Mouse (Mus musculus) kidney, adult 2 months (tissue): Measurements from ENCODE around the gene Ctnna2. TPM values are rescaled to one million over a fixed set of nuclear protein-coding genes. Genes with fewer than 3 reads are reported as not detected.
A peak's percentile ranks its signal among the peaks of the same experiment; 100 is the strongest.

Source experiments
- DNase-seq: peaks from one replicate; pipeline ENCODE4 v3.0.0; 2021
- H3K27ac ChIP-seq: fragments of 200-500 bp; 2 replicates; pipeline ENCODE4 v1.5.1; 2012; ENCODE audit warnings: low read depth, low read length, control low read depth, inconsistent platforms; ENCODE audit not compliant: insufficient read depth
- H3K27me3 ChIP-seq: fragments of 200-500 bp; replicated peaks from 2 replicates; pipeline ENCODE4 v1.6.1; 2012; ENCODE audit warnings: mild to moderate bottlenecking, moderate library complexity, low read length, inconsistent platforms; ENCODE audit not compliant: control insufficient read depth, insufficient read depth
- H3K36me3 ChIP-seq: fragments of 200-500 bp; 2 replicates; pipeline ENCODE4 v1.6.1; 2012; ENCODE audit warnings: mild to moderate bottlenecking, moderate library complexity, low read length, inconsistent platforms; ENCODE audit not compliant: control insufficient read depth, insufficient read depth
- H3K4me1 ChIP-seq: fragments of 200-500 bp; 2 replicates; pipeline ENCODE4 v1.6.1; 2011; ENCODE audit warnings: low read length; ENCODE audit not compliant: control insufficient read depth, insufficient read depth
- H3K4me3 ChIP-seq: fragments of 200-500 bp; 2 replicates; pipeline ENCODE4 v1.5.1; 2011; ENCODE audit warnings: mild to moderate bottlenecking, low read depth, low read length, control low read depth; ENCODE audit not compliant: insufficient read depth
- CTCF ChIP-seq: fragments of 200-500 bp; conservative IDR thresholded peaks from 2 replicates; pipeline ENCODE4 v1.5.1; 2011; ENCODE audit warnings: low read depth, mild to moderate bottlenecking, control low read depth, low read length, moderate library complexity, mixed read lengths; ENCODE audit not compliant: insufficient read depth, insufficient read length
- POLR2A ChIP-seq: fragments of 200-500 bp; IDR thresholded peaks from one replicate; pipeline ENCODE4 v1.6.1; 2011; ENCODE audit warnings: low read depth, low read length, control low read depth
- WGBS: fragments of 180-500 bp; shearing (Covaris S2); methylation state at CpG from one replicate; pipeline ENCODE4 v1.1.7; 2018; 5-methylcytosine and 5-hydroxymethylcytosine counted together
- polyA plus RNA-seq: library from polyadenylated mRNA; depleted of rRNA; stranded (reverse); fragments of >200 nt; gene quantifications from 2 replicates; pipeline ENCODE4 v1.2.3, GENCODE M21; 2012

Ctnna2 gene
- polyA plus RNA-seq, 1 experiment, result 0.80 TPM

GRCm38 (mm10) chr6:77475354-77475753 is 504.1 kb downstream of the Ctnna2 start:
- Histone ChIP-seq H3K4me1 (peaks cover 6% of the 10 kb centered on the region; the same call in 1 of the 2 replicates), H3K36me3 (no peaks in the 10 kb centered on the region), H3K27me3 (no peaks in the 10 kb centered on the region), H3K27ac (no peak overlapping the region), H3K4me3 (no peak overlapping the region)
- 18% methylated on average over 1 of the region's 1 CpGs for WGBS
- DNase-seq, result peak; percentile 84
- TF ChIP-seq CTCF (no peak), POLR2A (no peak)

- Histone ChIP-seq H3K36me3 (no peaks in the 10 kb centered on the region), H3K27ac (no peak overlapping the region), H3K4me3 (no peak overlapping the region), H3K27me3 (no peaks in the 10 kb centered on the region), H3K4me1 (peaks cover 6% of the 10 kb centered on the region; the same call in 1 of the 2 replicates)
- WGBS, result 79% methylated on average over 7 of the region's 7 CpGs
- no peak for DNase-seq
- no peak for TF ChIP-seq POLR2A
- no peak for TF ChIP-seq CTCF
Measured at GRCm38 (mm10) chr6:77473256-77473655, 506.2 kb downstream of the Ctnna2 start.

- no peaks in the 10 kb centered on the region for H3K36me3 ChIP-seq
- no peaks in the 10 kb centered on the region for H3K4me1 ChIP-seq
- TF ChIP-seq CTCF, result no peak
- DNase-seq, result no peak
- no peak overlapping the region for H3K27ac ChIP-seq
- H3K4me3 ChIP-seq, result no peak overlapping the region
- 87% methylated on average over 3 of the region's 3 CpGs for WGBS
- no peaks in the 10 kb centered on the region for H3K27me3 ChIP-seq
Measured at GRCm38 (mm10) chr6:77468058-77468457, 511.4 kb downstream of the Ctnna2 start.

- Histone ChIP-seq H3K27ac (no peak overlapping the region), H3K36me3 (no peaks in the 10 kb centered on the region), H3K4me1 (no peaks in the 10 kb centered on the region), H3K4me3 (no peak overlapping the region), H3K27me3 (no peaks in the 10 kb centered on the region)
- TF ChIP-seq POLR2A (no peak), CTCF (no peak)
- 17% methylated on average over 1 of the region's 1 CpGs for WGBS
- peak; percentile 29 for DNase-seq
Measured at GRCm38 (mm10) chr6:77462737-77463136, 516.8 kb downstream of the Ctnna2 start.

- WGBS, result 72% methylated on average over 2 of the region's 2 CpGs
- H3K4me1 ChIP-seq, result no peaks in the 10 kb centered on the region
- no peaks in the 10 kb centered on the region for H3K36me3 ChIP-seq
- H3K27me3 ChIP-seq, result no peaks in the 10 kb centered on the region
- no peak for TF ChIP-seq POLR2A
- no peak for TF ChIP-seq CTCF
- no peak for DNase-seq
- no peak overlapping the region for H3K27ac ChIP-seq
- H3K4me3 ChIP-seq, result no peak overlapping the region
Measured at GRCm38 (mm10) chr6:77457919-77458318, 521.6 kb downstream of the Ctnna2 start.

- Histone ChIP-seq H3K27me3 (no peaks in the 10 kb centered on the region), H3K4me3 (no peak overlapping the region), H3K4me1 (no peaks in the 10 kb centered on the region), H3K36me3 (no peaks in the 10 kb centered on the region), H3K27ac (no peak overlapping the region)
- WGBS, result 78% methylated on average over 1 of the region's 1 CpGs
- no peak for TF ChIP-seq CTCF
- no peak for TF ChIP-seq POLR2A
- no peak for DNase-seq
Measured at GRCm38 (mm10) chr6:77446861-77447260, 532.6 kb downstream of the Ctnna2 start.

- H3K4me1 ChIP-seq, result no peaks in the 10 kb centered on the region
- no peak overlapping the region for H3K27ac ChIP-seq
- no peak overlapping the region for H3K4me3 ChIP-seq
- no peak for TF ChIP-seq CTCF
- TF ChIP-seq POLR2A, result no peak
- H3K36me3 ChIP-seq, result no peaks in the 10 kb centered on the region
- no peaks in the 10 kb centered on the region for H3K27me3 ChIP-seq
- no peak for DNase-seq
- 86% methylated on average over 11 of the region's 11 CpGs for WGBS
Measured at GRCm38 (mm10) chr6:77443906-77444305, 535.6 kb downstream of the Ctnna2 start.

GRCm38 (mm10) chr6:77441051-77441450 is 538.4 kb downstream of the Ctnna2 start:
- no peak for DNase-seq
- no peak overlapping the region for H3K27ac ChIP-seq
- no peaks in the 10 kb centered on the region for H3K27me3 ChIP-seq
- H3K36me3 ChIP-seq, result no peaks in the 10 kb centered on the region
- no peak overlapping the region for H3K4me3 ChIP-seq
- H3K4me1 ChIP-seq, result no peaks in the 10 kb centered on the region
- 64% methylated on average over 5 of the region's 5 CpGs for WGBS
- no peak for TF ChIP-seq CTCF
- no peak for TF ChIP-seq POLR2A
